Mouse (Mus musculus) liver, embryonic 14.5 days (tissue): ENCODE results near the gene Sft2d2.

Source experiments
- CTCF ChIP-seq: IDR thresholded peaks from 2 replicates; pipeline ENCODE4 v1.5.1; 2016; ENCODE audit warnings: antibody characterized with exemption, low read depth, control low read depth
- EP300 ChIP-seq: IDR thresholded peaks from 2 replicates; pipeline ENCODE4 v1.6.1; 2016; ENCODE audit warnings: antibody characterized with exemption, low read depth

DNA sequence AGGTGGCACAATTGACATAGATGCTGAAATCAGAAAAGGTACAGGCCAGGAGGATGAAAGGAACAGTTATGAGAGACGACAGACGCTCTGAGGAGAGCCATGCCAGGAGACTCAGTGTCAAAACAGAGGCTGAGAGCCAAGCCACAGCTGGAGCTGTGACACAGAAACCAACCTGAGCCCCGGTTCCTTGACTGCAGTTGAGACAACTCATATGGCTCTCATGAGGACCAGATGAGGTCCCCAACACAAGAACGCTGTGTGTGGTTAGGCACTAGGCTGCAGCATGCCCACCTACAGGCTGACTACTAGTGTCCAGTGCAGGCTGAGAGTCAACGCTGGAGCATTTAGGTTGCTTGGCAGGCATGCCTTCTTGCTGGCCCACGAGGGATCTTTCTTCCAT is 16.2 kb downstream of the Sft2d2 start:
- TF ChIP-seq CTCF (no peak), EP300 (no peak)
